Mouse (Mus musculus): ENCODE data around the gene 6030468B19Rik. TPM values are rescaled to one million over a fixed set of nuclear protein-coding genes. Genes with fewer than 3 reads are reported as not detected.

Gene 6030468B19Rik
- polyA plus RNA-seq, 1 experiment: not detected

GRCm38 (mm10) chr11:117821868-117822267, 24.4 kb downstream of the 6030468B19Rik start:
- 95% methylated on average over 9 of the region's 9 CpGs for WGBS
- TF ChIP-seq CTCF (IDR thresholded peaks at IDR 0.05; ENCODE audit: insufficient read depth, low read depth, low read length) (no peak), POLR2A (IDR thresholded peaks at IDR 0.05; ENCODE audit: insufficient read depth, low read depth, low read length) (no peak)
- Histone ChIP-seq H3K4me1 (ENCODE audit: control insufficient read depth, insufficient read depth, low read length) (peaks cover 14% of the 10 kb centered on the region), H3K27ac (ENCODE audit: insufficient read depth, low read depth, low read length) (no peak overlapping the region), H3K4me3 (ENCODE audit: insufficient read depth, low read depth, low read length) (no peak overlapping the region)

GRCm38 (mm10) chr11:117822728-117823241, 25.3 kb downstream of the 6030468B19Rik start:
- Histone ChIP-seq H3K4me3 (ENCODE audit: insufficient read depth, low read depth, low read length) (no peak overlapping the region), H3K27ac (ENCODE audit: insufficient read depth, low read depth, low read length) (no peak overlapping the region), H3K4me1 (ENCODE audit: control insufficient read depth, insufficient read depth, low read length) (peaks cover 14% of the 10 kb centered on the region)
- TF ChIP-seq CTCF (IDR thresholded peaks at IDR 0.05; ENCODE audit: insufficient read depth, low read depth, low read length): no peak
- WGBS: 79% methylated on average over 7 of the region's 7 CpGs

- H3K4me3 ChIP-seq (ENCODE audit: insufficient read depth, low read depth, low read length): no peak overlapping the region
- 92% methylated on average over 6 of the region's 6 CpGs for WGBS
- no peak for TF ChIP-seq POLR2A (IDR thresholded peaks at IDR 0.05; ENCODE audit: insufficient read depth, low read depth, low read length)
- TF ChIP-seq CTCF (IDR thresholded peaks at IDR 0.05; ENCODE audit: insufficient read depth, low read depth, low read length): no peak
- peaks cover 14% of the 10 kb centered on the region for H3K4me1 ChIP-seq (ENCODE audit: control insufficient read depth, insufficient read depth, low read length)
- no peak overlapping the region for H3K27ac ChIP-seq (ENCODE audit: insufficient read depth, low read depth, low read length)
These were observed 26.0 kb downstream of the 6030468B19Rik start for GRCm38 (mm10) chr11:117823411-117823810.

- H3K4me1 ChIP-seq (ENCODE audit: control insufficient read depth, insufficient read depth, low read length): peaks cover 16% of the 10 kb centered on the region
- no peak overlapping the region for H3K27ac ChIP-seq (ENCODE audit: insufficient read depth, low read depth, low read length)
- H3K4me3 ChIP-seq (ENCODE audit: insufficient read depth, low read depth, low read length): no peak overlapping the region
- WGBS: 9% methylated on average over 23 of the region's 23 CpGs
- TF ChIP-seq CTCF (IDR thresholded peaks at IDR 0.05; ENCODE audit: insufficient read depth, low read depth, low read length) (peak; percentile 95), POLR2A (IDR thresholded peaks at IDR 0.05; ENCODE audit: insufficient read depth, low read depth, low read length) (no peak)
These were observed 26.9 kb downstream of the 6030468B19Rik start for GRCm38 (mm10) chr11:117824060-117824969.

- H3K27ac ChIP-seq (ENCODE audit: insufficient read depth, low read depth, low read length): no peak within 1 kb of the TSS
- H3K4me3 ChIP-seq (ENCODE audit: insufficient read depth, low read depth, low read length): peak within 1 kb of the TSS; percentile 12
- 2% methylated on average over 34 of the region's 34 CpGs for WGBS
- H3K4me1 ChIP-seq (ENCODE audit: control insufficient read depth, insufficient read depth, low read length): peaks cover 15% of the 10 kb centered on the region
- TF ChIP-seq CTCF (IDR thresholded peaks at IDR 0.05; ENCODE audit: insufficient read depth, low read depth, low read length) (no peak), POLR2A (IDR thresholded peaks at IDR 0.05; ENCODE audit: insufficient read depth, low read depth, low read length) (no peak)
These were observed 28.1 kb downstream of the 6030468B19Rik start, which contains the start of the genes Afmid and Tk1 for GRCm38 (mm10) chr11:117825333-117826101. Gene Afmid, plus strand, starts transcription at chr11:117825924. Gene Tk1, minus strand, starts transcription at chr11:117826092.

GRCm38 (mm10) chr11:117826164-117826563, 28.7 kb downstream of the 6030468B19Rik start:
- H3K4me1 ChIP-seq (ENCODE audit: control insufficient read depth, insufficient read depth, low read length): peaks cover 15% of the 10 kb centered on the region
- H3K4me3 ChIP-seq (ENCODE audit: insufficient read depth, low read depth, low read length): no peak overlapping the region; the same call in 1 of the 2 replicates
- no peak for TF ChIP-seq POLR2A (IDR thresholded peaks at IDR 0.05; ENCODE audit: insufficient read depth, low read depth, low read length)
- TF ChIP-seq CTCF (IDR thresholded peaks at IDR 0.05; ENCODE audit: insufficient read depth, low read depth, low read length): no peak
- H3K27ac ChIP-seq (ENCODE audit: insufficient read depth, low read depth, low read length): no peak overlapping the region
- WGBS: 20% methylated on average over 5 of the region's 5 CpGs

- peaks cover 15% of the 10 kb centered on the region for H3K4me1 ChIP-seq (ENCODE audit: control insufficient read depth, insufficient read depth, low read length)
- H3K4me3 ChIP-seq (ENCODE audit: insufficient read depth, low read depth, low read length): no peak overlapping the region
- TF ChIP-seq CTCF (IDR thresholded peaks at IDR 0.05; ENCODE audit: insufficient read depth, low read depth, low read length): no peak
- TF ChIP-seq POLR2A (IDR thresholded peaks at IDR 0.05; ENCODE audit: insufficient read depth, low read depth, low read length): no peak
- H3K27ac ChIP-seq (ENCODE audit: insufficient read depth, low read depth, low read length): no peak overlapping the region
- 70% methylated on average over 8 of the region's 8 CpGs for WGBS
These were observed 29.5 kb downstream of the 6030468B19Rik start for GRCm38 (mm10) chr11:117826916-117827315.

- 74% methylated on average over 3 of the region's 3 CpGs for WGBS
- peaks cover 18% of the 10 kb centered on the region for H3K4me1 ChIP-seq (ENCODE audit: control insufficient read depth, insufficient read depth, low read length)
- no peak overlapping the region for H3K27ac ChIP-seq (ENCODE audit: insufficient read depth, low read depth, low read length)
- no peak overlapping the region for H3K4me3 ChIP-seq (ENCODE audit: insufficient read depth, low read depth, low read length)
- TF ChIP-seq POLR2A (IDR thresholded peaks at IDR 0.05; ENCODE audit: insufficient read depth, low read depth, low read length): no peak
These were observed 29.9 kb downstream of the 6030468B19Rik start for GRCm38 (mm10) chr11:117827386-117827785.

All from olfactory bulb, adult 2 months (tissue).